Comparison of ENCODE assay signal across 15 mouse cellular contexts in the genomic region with DNA sequence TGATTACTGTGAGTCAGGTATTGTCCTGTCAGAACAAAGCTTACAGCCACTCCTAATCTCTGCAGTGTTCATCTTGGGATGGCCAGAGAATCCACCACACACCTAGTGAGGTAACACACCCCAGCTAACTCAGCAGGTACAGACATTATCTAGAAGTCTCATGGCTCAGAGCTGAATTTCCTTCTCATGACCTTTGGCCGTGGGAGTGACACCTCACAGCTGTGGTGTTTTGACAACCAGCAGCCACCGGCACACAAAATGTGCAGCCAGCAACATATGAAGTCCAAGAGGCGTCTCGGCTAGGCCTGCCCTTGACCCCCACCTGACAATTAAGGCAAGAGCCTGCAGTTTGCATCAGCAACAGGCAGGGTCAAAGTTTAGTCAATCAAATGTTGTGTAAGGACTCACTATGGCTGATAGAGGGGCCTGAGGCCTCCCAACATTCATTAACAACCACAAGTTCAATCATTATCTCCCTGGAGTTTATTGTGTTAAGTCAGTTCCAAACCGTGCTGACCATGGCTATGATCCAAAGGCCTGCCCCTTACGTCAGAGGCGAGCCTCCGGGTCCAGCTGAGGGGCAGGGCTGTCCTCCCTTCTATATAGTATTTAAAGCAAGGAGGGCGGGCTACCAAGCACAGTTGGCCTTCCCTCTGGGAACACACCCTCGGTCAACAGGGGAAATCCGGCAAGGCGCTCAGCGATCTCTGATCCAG. TPM values are rescaled to one million over a fixed set of nuclear protein-coding genes. Genes with fewer than 3 reads are reported as not detected.
A peak's percentile ranks its signal among the peaks of the same experiment; 100 is the strongest.
DNase-seq lines count a peak whose midpoint lies in the region; ATAC-seq and TF ChIP-seq lines count a peak whose summit lies in the region.
"Had no signal": no experiment of that assay in that cellular context is flagged by ENCODE, and none has a peak within 500 bp of the region (broad histone marks: within the 10 kb centered on the region; RNA-seq: fewer than 3 reads in every experiment).

A gene (plus strand): TSS at position 613 of the 716 bp plus-strand sequence.

- no peaks in the 10 kb centered on the region for H3K27me3 ChIP-seq in heart, embryonic 12.5 days (replicated peaks)
- H3K27me3 ChIP-seq in kidney, postnatal 0 days (ENCODE audit: insufficient read depth, low read length): no peaks in the 10 kb centered on the region
- no peaks in the 10 kb centered on the region for H3K27me3 ChIP-seq in liver, postnatal 0 days (ENCODE audit: insufficient read depth, low read length)
- H3K27me3 ChIP-seq in forebrain, embryonic 11.5 days (ENCODE audit: control insufficient read depth, insufficient read depth, low read length): no peaks in the 10 kb centered on the region
- 0 out of 2 replicates have a peak, but pooled peaks cover 3% of the 10 kb centered on the region for H3K27me3 ChIP-seq in hindbrain, embryonic 13.5 days
- H3K27me3 ChIP-seq: heart, embryonic 13.5 days had no signal

- peak; percentile 89 for TF ChIP-seq EP300 in liver, postnatal 0 days (IDR thresholded peaks at IDR 0.05; ENCODE audit: low read depth)

- H3K36me3 ChIP-seq in heart, embryonic 12.5 days: no peaks in the 10 kb centered on the region
- no peaks in the 10 kb centered on the region for H3K36me3 ChIP-seq in kidney, postnatal 0 days (ENCODE audit: insufficient read depth, low read length)
- H3K36me3 ChIP-seq in liver, postnatal 0 days (replicated peaks; ENCODE audit: insufficient read depth, low read length): no peaks in the 10 kb centered on the region
- no peaks in the 10 kb centered on the region for H3K36me3 ChIP-seq in forebrain, embryonic 11.5 days (ENCODE audit: control insufficient read depth, insufficient read depth, low read length)
- H3K36me3 ChIP-seq in hindbrain, embryonic 13.5 days: no peaks in the 10 kb centered on the region
- H3K36me3 ChIP-seq: forebrain, embryonic 10.5 days; heart, embryonic 13.5 days had no signal

- 63% methylated on average over 13 of the region's 13 CpGs for WGBS in heart, embryonic 12.5 days
- 87% methylated on average over 13 of the region's 13 CpGs for WGBS in bone marrow, adult 2 months
- WGBS in kidney, postnatal 0 days: 51% methylated on average over 13 of the region's 13 CpGs
- WGBS in liver, postnatal 0 days (ENCODE audit: insufficient replicate concordance): 53% methylated on average over 13 of the region's 13 CpGs
- WGBS in forebrain, embryonic 11.5 days: 89% methylated on average over 13 of the region's 13 CpGs
- 88% methylated on average over 13 of the region's 13 CpGs for WGBS in hindbrain, embryonic 13.5 days

- DNase-seq in heart, postnatal 4 days: no peak
- DNase-seq in kidney, postnatal 0 days (ENCODE audit: low spot score): peak; percentile 63
- peak; percentile 86 for DNase-seq in liver, postnatal 0 days
- DNase-seq in forebrain, embryonic 11.5 days (ENCODE audit: low spot score): no peak
- DNase-seq in right cerebral cortex, postnatal 10 days (ENCODE audit: low spot score in 2 of 2): no peak
- DNase-seq: embryo, embryonic 11 days; lung, embryonic 14.5 days; midbrain, embryonic 14.5 days had no signal

- no peak within 1 kb of the TSS for H3K4me2 ChIP-seq in heart, embryonic 12.5 days
- H3K4me2 ChIP-seq in kidney, postnatal 0 days (ENCODE audit: low read length): peak within 1 kb of the TSS; percentile 35
- H3K4me2 ChIP-seq in liver, postnatal 0 days (ENCODE audit: low read depth, low read length): peak within 1 kb of the TSS; percentile 57
- H3K4me2 ChIP-seq in forebrain, embryonic 11.5 days (ENCODE audit: low read depth, low read length, severe bottlenecking): no peak within 1 kb of the TSS
- H3K4me2 ChIP-seq in hindbrain, embryonic 13.5 days: no peak within 1 kb of the TSS
- H3K4me2 ChIP-seq: heart, embryonic 13.5 days; lung, embryonic 14.5 days had no signal

- TF ChIP-seq CTCF in bone marrow, adult 2 months (IDR thresholded peaks at IDR 0.05; ENCODE audit: control insufficient read depth, insufficient read depth, low read length): no peak
- no peak for TF ChIP-seq CTCF in kidney, postnatal 0 days (IDR thresholded peaks at IDR 0.05; ENCODE audit: low read depth)
- no peak for TF ChIP-seq CTCF in liver, postnatal 0 days (IDR thresholded peaks at IDR 0.05; ENCODE audit: low read depth)

- no peak within 1 kb of the TSS for H3K27ac ChIP-seq in heart, embryonic 12.5 days (ENCODE audit: poor library complexity, severe bottlenecking)
- H3K27ac ChIP-seq in bone marrow, adult 2 months (ENCODE audit: control insufficient read depth, insufficient read depth, low read depth, low read length, poor library complexity): no peak within 1 kb of the TSS
- peak within 1 kb of the TSS; percentile 72 for H3K27ac ChIP-seq in kidney, postnatal 0 days
- peak within 1 kb of the TSS; percentile 95 for H3K27ac ChIP-seq in liver, postnatal 0 days (ENCODE audit: low read depth)
- H3K27ac ChIP-seq in forebrain, embryonic 11.5 days (ENCODE audit: low read depth, low read length): no peak within 1 kb of the TSS
- no peak within 1 kb of the TSS for H3K27ac ChIP-seq in hindbrain, embryonic 13.5 days
- H3K27ac ChIP-seq: forebrain, embryonic 10.5 days; heart, embryonic 13.5 days had no signal

- peak; percentile 34; the same call in 1 of the 2 replicates for ATAC-seq in heart, embryonic 12.5 days (ENCODE audit: insufficient number of reproducible peaks, low FRiP score)
- peak; percentile 87 for ATAC-seq in kidney, postnatal 0 days (replicated peaks; ENCODE audit: low FRiP score, low read depth)
- ATAC-seq in liver, postnatal 0 days: peak; percentile 80
- ATAC-seq in forebrain, embryonic 11.5 days (replicated peaks; ENCODE audit: low FRiP score): no peak
- no peak for ATAC-seq in hindbrain, embryonic 13.5 days (ENCODE audit: low FRiP score)
- ATAC-seq: Patski had no signal

- no peak within 1 kb of the TSS for H3K9ac ChIP-seq in heart, embryonic 12.5 days
- H3K9ac ChIP-seq in kidney, postnatal 0 days (ENCODE audit: low read depth, low read length): peak within 1 kb of the TSS; percentile 46; the same call in 1 of the 2 replicates
- H3K9ac ChIP-seq in liver, postnatal 0 days (replicated peaks): peak within 1 kb of the TSS; percentile 58
- no peak within 1 kb of the TSS for H3K9ac ChIP-seq in forebrain, embryonic 11.5 days (ENCODE audit: low read length)
- no peak within 1 kb of the TSS for H3K9ac ChIP-seq in hindbrain, embryonic 13.5 days
- H3K9ac ChIP-seq: heart, embryonic 13.5 days; lung, embryonic 14.5 days had no signal

- H3K4me3 ChIP-seq in heart, embryonic 12.5 days: no peak within 1 kb of the TSS
- no peak within 1 kb of the TSS for H3K4me3 ChIP-seq in bone marrow, adult 2 months (replicated peaks; ENCODE audit: control insufficient read depth, low read depth, low read length)
- H3K4me3 ChIP-seq in kidney, postnatal 0 days (replicated peaks; ENCODE audit: low read depth, low read length): peak within 1 kb of the TSS; percentile 6; the same call in 1 of the 2 replicates
- H3K4me3 ChIP-seq in liver, postnatal 0 days (ENCODE audit: low read depth, low read length): peak within 1 kb of the TSS; percentile 34
- H3K4me3 ChIP-seq in forebrain, embryonic 11.5 days (ENCODE audit: low read depth, low read length): no peak within 1 kb of the TSS
- H3K4me3 ChIP-seq in hindbrain, embryonic 13.5 days: no peak within 1 kb of the TSS
- H3K4me3 ChIP-seq: forebrain, embryonic 10.5 days; heart, embryonic 13.5 days had no signal

- H3K9me3 ChIP-seq in heart, embryonic 12.5 days (replicated peaks): no peaks in the 10 kb centered on the region
- no peaks in the 10 kb centered on the region for H3K9me3 ChIP-seq in kidney, postnatal 0 days (replicated peaks; ENCODE audit: low read length)
- H3K9me3 ChIP-seq in liver, postnatal 0 days (ENCODE audit: low read length): no peaks in the 10 kb centered on the region
- no peaks in the 10 kb centered on the region for H3K9me3 ChIP-seq in forebrain, embryonic 11.5 days (ENCODE audit: control insufficient read depth, low read length)
- no peaks in the 10 kb centered on the region for H3K9me3 ChIP-seq in hindbrain, embryonic 13.5 days
- H3K9me3 ChIP-seq: forebrain, embryonic 10.5 days; heart, embryonic 13.5 days had no signal

- H3K4me1 ChIP-seq in heart, embryonic 12.5 days (replicated peaks): peaks cover 24% of the 10 kb centered on the region
- no peaks in the 10 kb centered on the region for H3K4me1 ChIP-seq in bone marrow, adult 2 months (ENCODE audit: control insufficient read depth, insufficient read depth, low read length)
- H3K4me1 ChIP-seq in kidney, postnatal 0 days (replicated peaks; ENCODE audit: insufficient read depth, low read length): 0 out of 2 replicates have a peak, but pooled peaks cover 13% of the 10 kb centered on the region
- peaks cover 8% of the 10 kb centered on the region for H3K4me1 ChIP-seq in liver, postnatal 0 days (ENCODE audit: insufficient read depth)
- H3K4me1 ChIP-seq in forebrain, embryonic 11.5 days (replicated peaks; ENCODE audit: control insufficient read depth, insufficient read depth, low read length): no peaks in the 10 kb centered on the region
- no peaks in the 10 kb centered on the region for H3K4me1 ChIP-seq in hindbrain, embryonic 13.5 days (replicated peaks)
- H3K4me1 ChIP-seq: forebrain, embryonic 10.5 days had no signal

- TF ChIP-seq POLR2A in bone marrow, adult 2 months (IDR thresholded peaks at IDR 0.05; ENCODE audit: borderline replicate concordance, control insufficient read depth, low read depth, low read length): no peak

RNA-seq across cellular contexts. Expression of the gene that starts here (rescaled TPM):
- polyA plus RNA-seq in heart, embryonic 12.5 days (2016; fragmentation: Nextera tagmentation; extraction: Ambion mirVana): 0.09 and 0.19 TPM in 2 replicates
- total RNA-seq in heart, postnatal 4 days (2021): 1 to 10 TPM; 4.6 to 5.4 TPM
- polyA plus RNA-seq in bone marrow, adult 2 months (2011; ENCODE audit: insufficient read depth, insufficient read length, low replicate concordance, missing spikeins): 4.9 and 16.4 TPM in 2 replicates
- 47.2 and 67.8 TPM in 2 replicates for polyA plus RNA-seq in kidney, postnatal 0 days (2015; fragmentation: Nextera tagmentation; extraction: Ambion mirVana)
- polyA plus RNA-seq in liver, postnatal 0 days (2015; fragmentation: Nextera tagmentation; extraction: Ambion mirVana): 414 and 703 TPM in 2 replicates
- polyA plus RNA-seq in forebrain, embryonic 11.5 days (2014; fragmentation: Nextera tagmentation; extraction: Ambion mirVana): not detected in 2 replicates
- polyA plus RNA-seq in hindbrain, embryonic 13.5 days (2015; fragmentation: Nextera tagmentation; extraction: Ambion mirVana): not detected in 2 replicates
- polyA plus RNA-seq: C2C12; forebrain, embryonic 10.5 days; lung, embryonic 14.5 days; midbrain, embryonic 14.5 days; Patski had no signal

Comparison
In these comparisons a context has a peak if more than half of its experiments do, and no peak if none do; other contexts are left out.
1. Peak in ATAC-seq in heart, embryonic 12.5 days; RNA of the gene not detected or under 1 TPM.
2. ATAC-seq: peak in kidney, postnatal 0 days (single experiment) and liver, postnatal 0 days (single experiment); none in forebrain, embryonic 11.5 days (single experiment) and hindbrain, embryonic 13.5 days (single experiment).
3. H3K27ac ChIP-seq: peak in kidney, postnatal 0 days (single experiment) and liver, postnatal 0 days (single experiment); none in heart, embryonic 12.5 days (single experiment), bone marrow, adult 2 months (single experiment), forebrain, embryonic 11.5 days (single experiment) and hindbrain, embryonic 13.5 days (single experiment).
4. H3K4me2 ChIP-seq: peak in kidney, postnatal 0 days (single experiment) and liver, postnatal 0 days (single experiment); none in heart, embryonic 12.5 days (single experiment), forebrain, embryonic 11.5 days (single experiment) and hindbrain, embryonic 13.5 days (single experiment).
5. H3K4me3 ChIP-seq: peak in kidney, postnatal 0 days (single experiment) and liver, postnatal 0 days (single experiment); none in heart, embryonic 12.5 days (single experiment), bone marrow, adult 2 months (single experiment), forebrain, embryonic 11.5 days (single experiment) and hindbrain, embryonic 13.5 days (single experiment).
6. H3K9ac ChIP-seq: peak in kidney, postnatal 0 days (single experiment) and liver, postnatal 0 days (single experiment); none in heart, embryonic 12.5 days (single experiment), forebrain, embryonic 11.5 days (single experiment) and hindbrain, embryonic 13.5 days (single experiment).
7. DNase-seq: peak in kidney, postnatal 0 days (single experiment) and liver, postnatal 0 days (single experiment); none in heart, postnatal 4 days (single experiment), forebrain, embryonic 11.5 days (single experiment) and right cerebral cortex, postnatal 10 days (0 of 2).